Mouse (Mus musculus): ENCODE data around the gene Zfp276.
"Not testable (repeated sequence)": the region's sequence is repeated elsewhere in the genome, so short reads cannot be mapped to it uniquely, and the experiment has no call there.

Gene Zfp276

GRCm38 (mm10) chr8:123254099-123254885, at the start of gene Zfp276, which contains the start of gene Vps9d1:
Gene Zfp276 (plus strand): TSS chr8:123254195.
Gene Vps9d1 (minus strand): TSS chr8:123254348.
- peak; percentile 93 for DNase-seq

GRCm38 (mm10) chr8:123211876-123212275, 42.1 kb upstream of the Zfp276 start:
- no peak for DNase-seq

GRCm38 (mm10) chr8:123212321-123213117, 41.5 kb upstream of the Zfp276 start, which contains the start of the genes Chmp1a and Spata33:
Gene Chmp1a (minus strand): TSS chr8:123212763.
Gene Spata33 (plus strand): TSS chr8:123212832.
- DNase-seq, result peak; percentile 97

- no peak for DNase-seq
These were observed 40.8 kb upstream of the Zfp276 start for GRCm38 (mm10) chr8:123213118-123213772.

- DNase-seq, result no peak
These were observed 38.6 kb upstream of the Zfp276 start for GRCm38 (mm10) chr8:123215430-123215829.

GRCm38 (mm10) chr8:123220917-123221316, 33.1 kb upstream of the Zfp276 start:
- DNase-seq, result no peak

GRCm38 (mm10) chr8:123224278-123225266, 29.4 kb upstream of the Zfp276 start, which contains the start of gene Cdk10:
Gene Cdk10 (plus strand): TSS chr8:123224842.
- DNase-seq, result peak; percentile 96

GRCm38 (mm10) chr8:123228416-123228815, 25.6 kb upstream of the Zfp276 start:
- no peak for DNase-seq

GRCm38 (mm10) chr8:123230326-123230725, 23.7 kb upstream of the Zfp276 start:
- DNase-seq, result not testable (repeated sequence)

- peak; percentile 50 for DNase-seq
These were observed 22.3 kb upstream of the Zfp276 start for GRCm38 (mm10) chr8:123231742-123232141.

- DNase-seq, result no peak
These were observed 21.4 kb upstream of the Zfp276 start for GRCm38 (mm10) chr8:123232553-123232952.

- DNase-seq, result no peak
These were observed 20.7 kb upstream of the Zfp276 start for GRCm38 (mm10) chr8:123233300-123233699.

GRCm38 (mm10) chr8:123233760-123234159, 20.2 kb upstream of the Zfp276 start:
- DNase-seq, result no peak

GRCm38 (mm10) chr8:123234918-123235519, 19.0 kb upstream of the Zfp276 start:
- DNase-seq, result no peak

- peak; percentile 94 for DNase-seq
These were observed 18.2 kb upstream of the Zfp276 start, which contains the start of gene Spata2l for GRCm38 (mm10) chr8:123235520-123236497. Gene Spata2l (minus strand): TSS chr8:123236233.

GRCm38 (mm10) chr8:123239398-123239797, 14.6 kb upstream of the Zfp276 start:
- no peak for DNase-seq

- DNase-seq, result no peak
These were observed 11.7 kb upstream of the Zfp276 start for GRCm38 (mm10) chr8:123242107-123242923.

- DNase-seq, result no peak
These were observed 10.9 kb upstream of the Zfp276 start for GRCm38 (mm10) chr8:123243053-123243452.

GRCm38 (mm10) chr8:123244382-123244781, 9.6 kb upstream of the Zfp276 start:
- no peak for DNase-seq

Measured in kidney, postnatal 10 days (tissue).